Mouse (Mus musculus): Measurements from ENCODE around the gene Hnrnpd. TPM values are rescaled to one million over a fixed set of nuclear protein-coding genes. Genes with fewer than 3 reads are reported as not detected.
A peak's percentile ranks its signal among the peaks of the same experiment; 100 is the strongest.

Hnrnpd gene
- polyA plus RNA-seq, 1 experiment from 2014 or later = 164 TPM

DNA sequence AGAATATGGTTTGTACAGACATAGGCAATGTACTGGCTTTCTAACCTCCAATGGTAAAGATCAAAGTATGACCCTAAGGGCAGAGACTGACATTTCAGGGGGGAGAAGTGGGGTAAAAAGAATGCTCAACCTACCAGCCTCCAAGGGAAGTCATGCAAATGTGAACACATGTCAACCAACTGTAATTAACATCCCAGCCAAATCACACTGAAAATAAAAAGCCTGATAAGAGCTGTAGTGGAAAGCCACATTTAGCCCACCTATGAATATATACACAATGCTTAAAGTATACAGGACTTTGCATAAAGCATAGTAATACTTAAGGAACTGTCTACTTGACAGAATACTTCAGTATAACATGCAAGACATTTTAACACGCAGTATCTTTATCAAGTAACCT lies 3.0 kb downstream of the Hnrnpd start:
- no peak for ATAC-seq
- Histone ChIP-seq H3K36me3 (ENCODE audit: control insufficient read depth, insufficient read depth) (peaks cover 2% of the 10 kb centered on the region; the same call in 1 of the 2 replicates), H3K4me3 (replicated peaks; ENCODE audit: low read length) (peak overlapping the region; percentile 30), H3K4me1 (replicated peaks; ENCODE audit: control insufficient read depth, insufficient read depth, low read length) (peaks cover 31% of the 10 kb centered on the region), H3K9ac (replicated peaks; ENCODE audit: low read depth, low read length) (no peak overlapping the region), H3K9me3 (ENCODE audit: control insufficient read depth, low read length) (no peaks in the 10 kb centered on the region), H3K27me3 (replicated peaks; ENCODE audit: control insufficient read depth, insufficient read depth, low read length) (no peaks in the 10 kb centered on the region), H3K4me2 (ENCODE audit: low read length) (peak overlapping the region; percentile 56), H3K27ac (ENCODE audit: low read length) (no peak overlapping the region)
- WGBS = 72% methylated on average over 1 of the region's 1 CpGs

DNA sequence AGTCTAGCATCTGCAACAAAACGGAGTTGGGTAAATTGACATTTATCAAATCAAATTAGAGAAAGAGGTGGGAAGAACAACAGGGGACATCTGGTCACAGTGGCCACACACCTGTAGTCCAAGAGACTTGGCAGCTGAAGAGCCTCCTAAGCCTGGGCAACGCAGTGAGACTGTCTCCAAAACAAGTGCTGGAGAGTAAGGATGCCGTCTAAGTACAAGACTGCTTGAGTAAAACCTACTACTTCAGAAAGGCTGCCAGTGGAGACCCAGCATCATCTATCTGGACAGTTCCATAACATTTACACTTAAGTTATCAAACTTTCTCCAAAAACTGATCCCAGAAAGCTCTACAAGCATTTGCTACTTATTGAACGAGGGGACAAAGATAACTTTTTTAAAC lies 3.7 kb downstream of the Hnrnpd start:
- no peak overlapping the region for H3K27ac ChIP-seq (ENCODE audit: low read length)
- no peaks in the 10 kb centered on the region for H3K9me3 ChIP-seq (ENCODE audit: control insufficient read depth, low read length)
- H3K27me3 ChIP-seq (replicated peaks; ENCODE audit: control insufficient read depth, insufficient read depth, low read length) = no peaks in the 10 kb centered on the region
- peaks cover 4% of the 10 kb centered on the region; the same call in 1 of the 2 replicates for H3K36me3 ChIP-seq (ENCODE audit: control insufficient read depth, insufficient read depth)
- 36% methylated on average over 4 of the region's 4 CpGs for WGBS
- peak overlapping the region; percentile 35 for H3K4me2 ChIP-seq (ENCODE audit: low read length)
- peaks cover 31% of the 10 kb centered on the region for H3K4me1 ChIP-seq (replicated peaks; ENCODE audit: control insufficient read depth, insufficient read depth, low read length)
- ATAC-seq = no peak
- no peak overlapping the region for H3K9ac ChIP-seq (replicated peaks; ENCODE audit: low read depth, low read length)
- no peak overlapping the region for H3K4me3 ChIP-seq (replicated peaks; ENCODE audit: low read length)

DNA sequence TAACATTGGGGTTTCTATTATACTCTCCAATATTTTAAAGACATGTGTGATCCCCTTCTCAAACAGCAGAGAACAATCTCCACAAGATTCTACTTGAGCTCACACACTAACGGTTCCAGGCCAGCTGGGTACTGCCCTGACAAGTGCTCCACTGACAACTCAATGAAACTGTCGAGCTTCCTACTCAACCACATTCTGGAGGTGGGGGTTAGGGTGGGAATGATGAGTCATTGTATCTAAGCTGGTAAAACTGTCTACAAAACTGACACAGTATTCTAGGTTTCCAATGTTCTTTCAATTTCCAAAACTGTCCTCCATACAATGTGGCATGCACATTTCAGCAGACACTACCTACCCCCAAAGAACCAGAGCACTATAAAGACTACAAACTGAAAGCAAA lies 4.8 kb downstream of the Hnrnpd start:
- no peak overlapping the region for H3K4me3 ChIP-seq (replicated peaks; ENCODE audit: low read length)
- no peak overlapping the region for H3K9ac ChIP-seq (replicated peaks; ENCODE audit: low read depth, low read length)
- H3K9me3 ChIP-seq (ENCODE audit: control insufficient read depth, low read length) = no peaks in the 10 kb centered on the region
- H3K4me2 ChIP-seq (ENCODE audit: low read length) = no peak overlapping the region
- H3K36me3 ChIP-seq (ENCODE audit: control insufficient read depth, insufficient read depth) = peaks cover 6% of the 10 kb centered on the region; the same call in 1 of the 2 replicates
- WGBS = 17% methylated on average over 2 of the region's 2 CpGs
- H3K27ac ChIP-seq (ENCODE audit: low read length) = no peak overlapping the region
- H3K4me1 ChIP-seq (replicated peaks; ENCODE audit: control insufficient read depth, insufficient read depth, low read length) = peaks cover 29% of the 10 kb centered on the region
- no peak for ATAC-seq
- H3K27me3 ChIP-seq (replicated peaks; ENCODE audit: control insufficient read depth, insufficient read depth, low read length) = no peaks in the 10 kb centered on the region

DNA sequence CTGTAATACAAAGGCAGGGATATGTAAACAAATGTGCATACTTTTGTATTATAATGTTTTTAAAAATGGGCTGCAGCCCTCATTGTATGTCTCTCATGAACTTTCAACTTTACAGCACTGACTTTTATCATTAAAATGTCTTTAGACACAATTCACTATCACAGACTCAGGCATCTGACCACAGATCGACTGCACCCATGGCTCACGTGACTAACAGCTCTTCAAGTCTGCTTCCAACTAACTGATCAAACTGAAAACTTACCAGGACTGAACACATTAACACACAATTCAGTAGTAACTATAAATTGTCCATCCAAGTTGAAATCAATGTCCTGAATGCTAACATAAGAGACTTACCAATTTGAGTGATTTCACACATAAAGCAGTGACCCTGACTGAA lies 18.8 kb downstream of the Hnrnpd start:
- Histone ChIP-seq H3K9me3 (ENCODE audit: control insufficient read depth, low read length) (no peaks in the 10 kb centered on the region), H3K9ac (replicated peaks; ENCODE audit: low read depth, low read length) (no peak overlapping the region), H3K27ac (ENCODE audit: low read length) (no peak overlapping the region), H3K27me3 (replicated peaks; ENCODE audit: control insufficient read depth, insufficient read depth, low read length) (no peaks in the 10 kb centered on the region), H3K4me1 (replicated peaks; ENCODE audit: control insufficient read depth, insufficient read depth, low read length) (no peaks in the 10 kb centered on the region), H3K36me3 (ENCODE audit: control insufficient read depth, insufficient read depth) (peaks cover 30% of the 10 kb centered on the region), H3K4me2 (ENCODE audit: low read length) (no peak overlapping the region), H3K4me3 (replicated peaks; ENCODE audit: low read length) (no peak overlapping the region)
- WGBS = 90% methylated on average over 2 of the region's 2 CpGs
- no peak for ATAC-seq

DNA sequence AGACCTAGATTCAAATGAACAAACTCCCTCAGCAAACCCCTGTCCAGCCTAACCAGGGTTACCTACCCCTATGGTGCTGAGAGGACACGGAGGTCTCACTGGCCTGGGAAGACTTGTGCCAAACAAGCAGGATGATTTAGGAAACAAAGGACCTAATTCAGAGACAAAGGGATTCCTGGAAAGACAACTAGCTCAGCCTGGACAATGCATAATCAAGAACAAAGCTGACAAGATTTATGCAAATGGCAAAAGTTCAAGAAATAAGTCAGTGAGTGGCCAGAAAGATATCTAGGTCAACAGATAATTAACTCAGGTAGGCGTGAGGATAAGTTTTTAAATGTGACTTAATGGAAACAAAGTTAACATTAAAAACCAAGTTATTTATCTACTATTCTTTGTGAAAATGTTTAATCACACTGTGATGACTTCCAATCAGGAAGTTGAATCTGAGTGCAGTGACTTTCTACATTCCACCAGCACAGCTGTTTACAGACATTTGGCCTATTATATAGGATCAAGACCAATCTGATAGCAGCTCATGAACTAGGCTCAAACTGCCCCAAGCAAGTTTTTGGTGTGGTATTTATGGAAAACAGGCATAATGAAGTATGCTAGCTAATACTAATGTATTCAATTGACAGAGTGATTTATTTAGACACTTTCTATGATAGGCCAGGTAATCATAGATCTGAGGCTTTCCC lies 19.4 kb downstream of the Hnrnpd start:
- Histone ChIP-seq H3K4me1 (replicated peaks; ENCODE audit: control insufficient read depth, insufficient read depth, low read length) (no peaks in the 10 kb centered on the region), H3K4me3 (replicated peaks; ENCODE audit: low read length) (no peak overlapping the region), H3K27ac (ENCODE audit: low read length) (no peak overlapping the region), H3K4me2 (ENCODE audit: low read length) (no peak overlapping the region), H3K36me3 (ENCODE audit: control insufficient read depth, insufficient read depth) (peaks cover 29% of the 10 kb centered on the region), H3K9ac (replicated peaks; ENCODE audit: low read depth, low read length) (no peak overlapping the region), H3K9me3 (ENCODE audit: control insufficient read depth, low read length) (no peaks in the 10 kb centered on the region), H3K27me3 (replicated peaks; ENCODE audit: control insufficient read depth, insufficient read depth, low read length) (no peaks in the 10 kb centered on the region)
- WGBS = 68% methylated on average over 2 of the region's 2 CpGs
- ATAC-seq = no peak

DNA sequence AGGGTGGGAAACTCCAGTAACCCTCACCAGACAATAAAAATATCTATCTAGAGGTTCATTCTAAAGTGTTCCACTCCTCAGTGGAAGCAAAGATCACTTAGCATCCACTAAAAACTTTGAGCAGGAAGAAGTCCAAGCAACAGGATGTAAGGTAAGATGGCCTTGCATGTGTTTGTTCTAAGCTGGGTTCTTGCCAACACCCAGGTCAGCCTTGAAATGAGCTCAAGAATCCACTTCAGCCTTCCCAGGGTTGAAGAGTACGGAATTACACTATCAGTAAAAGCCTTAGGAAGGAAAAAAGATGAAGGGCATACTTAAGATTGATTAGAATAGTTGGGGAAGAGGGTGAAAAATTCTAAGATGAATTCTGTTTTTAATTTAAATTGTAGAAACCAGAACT lies 20.1 kb downstream of the Hnrnpd start:
- Histone ChIP-seq H3K27me3 (replicated peaks; ENCODE audit: control insufficient read depth, insufficient read depth, low read length) (no peaks in the 10 kb centered on the region), H3K9ac (replicated peaks; ENCODE audit: low read depth, low read length) (no peak overlapping the region), H3K9me3 (ENCODE audit: control insufficient read depth, low read length) (no peaks in the 10 kb centered on the region), H3K4me3 (replicated peaks; ENCODE audit: low read length) (no peak overlapping the region), H3K4me1 (replicated peaks; ENCODE audit: control insufficient read depth, insufficient read depth, low read length) (no peaks in the 10 kb centered on the region), H3K27ac (ENCODE audit: low read length) (no peak overlapping the region), H3K36me3 (ENCODE audit: control insufficient read depth, insufficient read depth) (peaks cover 25% of the 10 kb centered on the region), H3K4me2 (ENCODE audit: low read length) (no peak overlapping the region)
- 92% methylated on average over 1 of the region's 1 CpGs for WGBS
- no peak for ATAC-seq

DNA sequence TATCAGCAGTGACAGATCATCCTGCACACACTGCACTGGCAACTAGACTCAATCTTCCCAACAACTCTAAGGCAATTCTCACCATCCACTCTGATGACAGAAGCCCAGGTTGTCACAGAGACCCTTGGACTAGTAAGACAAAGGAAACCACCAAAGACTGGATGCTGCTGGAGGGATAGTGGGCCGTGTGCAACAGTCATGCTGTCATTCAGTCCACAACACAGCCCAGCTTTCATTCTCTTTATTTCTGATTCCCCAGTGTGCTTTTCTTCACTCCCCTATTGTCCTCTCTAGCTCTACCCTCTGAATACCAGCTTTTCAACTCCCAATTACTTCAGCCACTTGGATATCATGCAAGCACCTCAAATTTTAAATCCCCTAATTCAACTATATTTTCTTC lies 24.9 kb downstream of the Hnrnpd start:
- no peak overlapping the region for H3K9ac ChIP-seq (replicated peaks; ENCODE audit: low read depth, low read length)
- ATAC-seq = peak; percentile 21
- no peaks in the 10 kb centered on the region for H3K27me3 ChIP-seq (replicated peaks; ENCODE audit: control insufficient read depth, insufficient read depth, low read length)
- H3K36me3 ChIP-seq (ENCODE audit: control insufficient read depth, insufficient read depth) = peaks cover 8% of the 10 kb centered on the region
- H3K4me3 ChIP-seq (replicated peaks; ENCODE audit: low read length) = no peak overlapping the region
- no peaks in the 10 kb centered on the region for H3K9me3 ChIP-seq (ENCODE audit: control insufficient read depth, low read length)
- H3K27ac ChIP-seq (ENCODE audit: low read length) = no peak overlapping the region
- 10% methylated on average over 1 of the region's 1 CpGs for WGBS
- no peaks in the 10 kb centered on the region for H3K4me1 ChIP-seq (replicated peaks; ENCODE audit: control insufficient read depth, insufficient read depth, low read length)
- H3K4me2 ChIP-seq (ENCODE audit: low read length) = no peak overlapping the region

DNA sequence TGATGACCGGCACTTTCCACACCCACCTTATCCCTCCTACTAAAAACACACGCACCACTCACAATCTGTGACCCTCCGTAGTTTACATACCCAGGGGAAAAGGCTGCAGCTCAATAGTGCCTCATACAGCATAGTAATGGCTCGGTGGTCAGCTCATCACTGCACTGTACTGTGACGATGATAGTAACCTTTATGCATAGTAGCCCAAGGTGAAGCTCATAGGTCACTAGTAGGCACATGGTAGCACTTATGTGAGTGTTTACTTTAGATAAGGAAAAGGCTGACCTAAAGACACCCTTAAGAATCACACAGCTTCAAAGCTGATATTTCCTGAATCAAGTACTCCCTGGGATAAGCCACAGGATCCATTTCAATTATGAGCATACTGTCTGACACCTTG lies 26.2 kb downstream of the Hnrnpd start:
- peaks cover 4% of the 10 kb centered on the region; the same call in 1 of the 2 replicates for H3K36me3 ChIP-seq (ENCODE audit: control insufficient read depth, insufficient read depth)
- 91% methylated on average over 5 of the region's 5 CpGs for WGBS
- no peaks in the 10 kb centered on the region for H3K9me3 ChIP-seq (ENCODE audit: control insufficient read depth, low read length)
- ATAC-seq = no peak
- no peak overlapping the region for H3K27ac ChIP-seq (ENCODE audit: low read length)
- no peaks in the 10 kb centered on the region for H3K4me1 ChIP-seq (replicated peaks; ENCODE audit: control insufficient read depth, insufficient read depth, low read length)
- H3K4me3 ChIP-seq (replicated peaks; ENCODE audit: low read length) = no peak overlapping the region
- H3K9ac ChIP-seq (replicated peaks; ENCODE audit: low read depth, low read length) = no peak overlapping the region
- no peak overlapping the region for H3K4me2 ChIP-seq (ENCODE audit: low read length)
- no peaks in the 10 kb centered on the region for H3K27me3 ChIP-seq (replicated peaks; ENCODE audit: control insufficient read depth, insufficient read depth, low read length)

DNA sequence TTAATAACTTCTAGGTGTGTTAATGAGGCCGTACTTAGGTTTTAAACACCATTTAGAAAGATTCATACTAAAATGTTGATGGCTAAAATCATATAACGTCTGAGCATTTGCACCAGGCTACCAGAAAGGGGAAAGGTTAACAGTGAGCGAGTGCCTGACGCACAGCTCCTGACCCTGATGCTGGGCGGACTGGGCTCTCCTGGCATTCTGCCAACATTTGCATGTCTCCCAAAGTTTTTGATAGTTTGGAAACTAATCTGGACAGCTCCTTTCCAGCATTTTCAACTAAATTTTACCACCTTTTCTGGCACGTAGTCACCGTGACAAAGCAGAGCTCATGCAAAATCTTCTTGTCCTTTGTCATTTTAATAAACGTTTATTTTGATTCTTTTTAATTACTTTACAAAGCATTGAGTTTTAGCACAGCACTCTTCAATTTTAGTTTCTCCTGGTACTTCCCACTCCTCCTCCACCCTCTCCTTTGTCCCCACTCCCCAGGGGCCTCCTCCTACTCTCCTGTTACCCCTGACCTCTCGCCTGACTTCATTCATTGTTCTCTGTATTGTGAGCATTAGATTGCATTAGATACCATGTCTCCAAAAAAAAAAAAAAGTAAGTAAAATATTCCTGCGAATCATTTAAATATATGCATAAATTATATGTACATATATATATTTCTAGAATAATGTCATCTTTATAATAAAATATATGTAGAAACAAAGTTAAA lies 36.8 kb downstream of the Hnrnpd start:
- Histone ChIP-seq H3K36me3 (ENCODE audit: control insufficient read depth, insufficient read depth) (no peaks in the 10 kb centered on the region; the same call in 1 of the 2 replicates), H3K4me3 (replicated peaks; ENCODE audit: low read length) (no peak overlapping the region), H3K27me3 (replicated peaks; ENCODE audit: control insufficient read depth, insufficient read depth, low read length) (no peaks in the 10 kb centered on the region), H3K4me2 (ENCODE audit: low read length) (no peak overlapping the region), H3K4me1 (replicated peaks; ENCODE audit: control insufficient read depth, insufficient read depth, low read length) (no peaks in the 10 kb centered on the region), H3K9me3 (ENCODE audit: control insufficient read depth, low read length) (peaks cover 11% of the 10 kb centered on the region), H3K27ac (ENCODE audit: low read length) (no peak overlapping the region), H3K9ac (replicated peaks; ENCODE audit: low read depth, low read length) (no peak overlapping the region)
- no peak for ATAC-seq
- 39% methylated on average over 10 of the region's 10 CpGs for WGBS

All from forebrain, embryonic 16.5 days (tissue).